Mouse (Mus musculus) ES-E14 (cell line): ENCODE results near the gene Slc3a1. TPM values are rescaled to one million over a fixed set of nuclear protein-coding genes. Genes with fewer than 3 reads are reported as not detected.

Source experiments
- DNase-seq: peaks from one replicate; pipeline ENCODE4 v3.0.0-alpha.2; 2013; ENCODE audit warnings: low read depth, low spot score
- H3K27ac ChIP-seq: 2 replicates; pipeline ENCODE4 v1.5.1; 2012; ENCODE audit warnings: low read depth, mild to moderate bottlenecking, low read length, moderate library complexity, mixed read lengths; ENCODE audit not compliant: poor library complexity, insufficient read depth, severe bottlenecking
- H3K36me3 ChIP-seq: 2 replicates; pipeline ENCODE4 v1.6.1; 2012; ENCODE audit warnings: mild to moderate bottlenecking, low read length, moderate library complexity, mixed read lengths; ENCODE audit not compliant: control insufficient read depth, poor library complexity, insufficient read depth, severe bottlenecking
- H3K4me1 ChIP-seq, 2 experiments: fragments of 150-350 bp in 1 of 2; sonication (generic) in 1 of 2; 2 replicates each; pipeline ENCODE4 v1.6.1; 2012; ENCODE audit warnings: low read length in 2 of 2, mild to moderate bottlenecking in 1 of 2, mixed read lengths in 1 of 2; ENCODE audit not compliant: control insufficient read depth in 2 of 2, insufficient read depth in 2 of 2, poor library complexity in 1 of 2
- H3K4me3 ChIP-seq, 2 experiments: fragments of 150-350 bp in 1 of 2; sonication (generic) in 1 of 2; 2 replicates each; pipeline ENCODE4 v1.5.1; 2012; ENCODE audit warnings: low read length in 2 of 2, low read depth in 1 of 2, mild to moderate bottlenecking in 1 of 2, mixed read lengths in 1 of 2; ENCODE audit not compliant: insufficient read depth in 1 of 2, poor library complexity in 1 of 2, severe bottlenecking in 1 of 2
- H3K9ac ChIP-seq: 2 replicates; pipeline ENCODE4 v1.6.1; 2012; ENCODE audit warnings: low read depth, mild to moderate bottlenecking, low read length, mixed read lengths; ENCODE audit not compliant: poor library complexity, insufficient read depth, severe bottlenecking
- H3K9me3 ChIP-seq: fragments of 150-350 bp; sonication (generic); 2 replicates; pipeline ENCODE4 v1.6.1; 2012; ENCODE audit warnings: low read depth, mild to moderate bottlenecking, low read length; ENCODE audit not compliant: control insufficient read depth, insufficient read depth
- CHD2 ChIP-seq: IDR thresholded peaks from 2 replicates; pipeline ENCODE4 v1.6.1; 2014; ENCODE audit warnings: mild to moderate bottlenecking, low read depth, low read length, inconsistent platforms
- HCFC1 ChIP-seq: IDR thresholded peaks from 2 replicates; pipeline ENCODE4 v1.6.1; 2012; ENCODE audit warnings: low read length, inconsistent platforms, borderline replicate concordance; ENCODE audit not compliant: insufficient read depth
- MAFK ChIP-seq: IDR thresholded peaks from 2 replicates; pipeline ENCODE4 v1.6.1; 2014; ENCODE audit warnings: mild to moderate bottlenecking, low read depth, low read length, inconsistent platforms; ENCODE audit not compliant: insufficient read depth
- ZC3H11A ChIP-seq: IDR thresholded peaks from 2 replicates; pipeline ENCODE4 v1.6.1; 2012; ENCODE audit warnings: low read depth, mild to moderate bottlenecking, inconsistent platforms, low read length, borderline replicate concordance
- ZNF384 ChIP-seq: IDR thresholded peaks from 2 replicates; pipeline ENCODE4 v1.6.1; 2012; ENCODE audit warnings: low read depth, low read length, inconsistent platforms
- in situ Hi-C, 2 experiments: fragments of 600-800 bp; cut with MboI; formaldehyde crosslinking; loops; one replicate each; pipeline ENCODE4 v1.15.1; 2025; ENCODE audit warnings: low sequenced_read_pairs in 2 of 2, inconsistent platforms in 1 of 2; ENCODE audit not compliant: unreplicated experiment in 2 of 2
- total RNA-seq: library from RNA; depleted of rRNA; stranded (reverse); fragments of 300-350 nt; gene quantifications from 2 replicates; pipeline ENCODE4 v1.2.3, GENCODE M21; 2012

Gene Slc3a1
- total RNA-seq, 1 experiment: 0.18 TPM

GRCm38 (mm10) chr17:85085335-85085734, 57.2 kb downstream of the Slc3a1 start:
- Histone ChIP-seq H3K4me3 (no peak overlapping the region), H3K4me1 (peaks cover 0 to 2% of the 10 kb centered on the region in 2 experiments; a peak in 1 of 4 replicates), H3K27ac (no peak overlapping the region), H3K9ac (no peak overlapping the region), H3K36me3 (0 out of 2 replicates have a peak, but pooled peaks cover 2% of the 10 kb centered on the region), H3K9me3 (no peaks in the 10 kb centered on the region)
- in situ Hi-C loops: no loop called here
- TF ChIP-seq ZC3H11A (no peak), HCFC1 (no peak), MAFK (no peak)
- no peak for DNase-seq

- no peaks in the 10 kb centered on the region for H3K36me3 ChIP-seq
- no peak overlapping the region for H3K27ac ChIP-seq
- peaks cover 0 to 2% of the 10 kb centered on the region in 2 experiments; a peak in 1 of 4 replicates for H3K4me1 ChIP-seq
- no peak overlapping the region for H3K9ac ChIP-seq
- TF ChIP-seq MAFK: no peak
- TF ChIP-seq ZNF384: no peak
- no peak for TF ChIP-seq CHD2
- no peak for TF ChIP-seq HCFC1
- TF ChIP-seq ZC3H11A: no peak
- in situ Hi-C loops: no loop called here
- H3K4me3 ChIP-seq: no peak overlapping the region
- no peak for DNase-seq
- H3K9me3 ChIP-seq: no peaks in the 10 kb centered on the region
Observed at GRCm38 (mm10) chr17:85086501-85086900, 58.3 kb downstream of the Slc3a1 start.

- Histone ChIP-seq H3K27ac (no peak overlapping the region), H3K36me3 (no peaks in the 10 kb centered on the region), H3K9ac (no peak overlapping the region), H3K4me1 (peaks cover 0 to 2% of the 10 kb centered on the region in 2 experiments; a peak in 1 of 4 replicates), H3K9me3 (no peaks in the 10 kb centered on the region), H3K4me3 (no peak overlapping the region)
- in situ Hi-C loops: no loop called here
- TF ChIP-seq ZNF384 (no peak), ZC3H11A (no peak), HCFC1 (no peak), MAFK (no peak), CHD2 (no peak)
- no peak for DNase-seq
Observed at GRCm38 (mm10) chr17:85087591-85087990, 59.4 kb downstream of the Slc3a1 start.

- Histone ChIP-seq H3K36me3 (no peaks in the 10 kb centered on the region), H3K9ac (no peak overlapping the region), H3K4me3 (no peak overlapping the region), H3K27ac (no peak overlapping the region), H3K9me3 (no peaks in the 10 kb centered on the region), H3K4me1 (peaks cover 0 to 2% of the 10 kb centered on the region in 2 experiments; a peak in 1 of 4 replicates)
- in situ Hi-C loops: no loop called here
- DNase-seq: no peak
- no peak for TF ChIP-seq ZNF384
- no peak for TF ChIP-seq MAFK
- no peak for TF ChIP-seq ZC3H11A
- no peak for TF ChIP-seq HCFC1
- no peak for TF ChIP-seq CHD2
Observed at GRCm38 (mm10) chr17:85088401-85088800, 60.2 kb downstream of the Slc3a1 start.

GRCm38 (mm10) chr17:85089011-85089410, 60.8 kb downstream of the Slc3a1 start:
- in situ Hi-C loops: no loop called here
- H3K9ac ChIP-seq: no peak overlapping the region
- H3K27ac ChIP-seq: no peak overlapping the region
- H3K4me1 ChIP-seq: peaks cover 0 to 2% of the 10 kb centered on the region in 2 experiments; a peak in 1 of 4 replicates
- H3K9me3 ChIP-seq: no peaks in the 10 kb centered on the region
- DNase-seq: no peak
- H3K36me3 ChIP-seq: no peaks in the 10 kb centered on the region
- TF ChIP-seq HCFC1 (no peak), MAFK (no peak), ZC3H11A (no peak), CHD2 (no peak), ZNF384 (no peak)
- H3K4me3 ChIP-seq: peak overlapping the region in 1 of 2 experiments; percentile 76; a peak in 2 of 4 replicates
